Mouse (Mus musculus) G1E (cell line): ENCODE data around the gene Macrod2. TPM values are rescaled to one million over a fixed set of nuclear protein-coding genes. Genes with fewer than 3 reads are reported as not detected.

Source experiments
- ATAC-seq: 2 replicates; pipeline ENCODE4 v1.8.0; 2016; ENCODE audit warnings: mild to moderate bottlenecking; ENCODE audit not compliant: insufficient number of reproducible peaks, poor library complexity, low FRiP score, severe bottlenecking; ENCODE audit errors: extremely low read depth
- DNase-seq: peaks from one replicate; pipeline ENCODE4 v3.0.0; 2012; ENCODE audit warnings: low spot score
- H3K27me3 ChIP-seq: 2 replicates; pipeline ENCODE4 v1.6.1; 2012; ENCODE audit warnings: mild to moderate bottlenecking, low read length, inconsistent platforms; ENCODE audit not compliant: insufficient read depth
- H3K36me3 ChIP-seq: replicated peaks from 2 replicates; pipeline ENCODE3; 2012; ENCODE audit warnings: mild to moderate bottlenecking, inconsistent platforms
- H3K4me1 ChIP-seq: 2 replicates; pipeline ENCODE4 v1.6.1; 2012; ENCODE audit warnings: low read depth, low read length, inconsistent platforms, mixed read lengths; ENCODE audit not compliant: insufficient read depth
- H3K4me3 ChIP-seq: 2 replicates; pipeline ENCODE4 v1.5.1; 2012; ENCODE audit warnings: low read depth, mild to moderate bottlenecking, inconsistent platforms, low read length, moderate library complexity, mixed read lengths
- H3K9me3 ChIP-seq: replicated peaks from 2 replicates; pipeline ENCODE4 v1.6.1; 2012; ENCODE audit warnings: inconsistent platforms
- CTCF ChIP-seq: IDR thresholded peaks from 2 replicates; pipeline ENCODE4 v1.5.1; 2012; ENCODE audit warnings: low read depth, low read length, inconsistent platforms, mixed read lengths
- GATA1 ChIP-seq: IDR thresholded peaks from 2 replicates; pipeline ENCODE4 v1.6.1; 2012; ENCODE audit warnings: borderline replicate concordance, low read length, inconsistent platforms, mixed read lengths
- GATA2 ChIP-seq: IDR thresholded peaks from 2 replicates; pipeline ENCODE4 v1.6.1; 2012; ENCODE audit warnings: low read depth, low read length, inconsistent platforms, borderline replicate concordance
- POLR2AphosphoS5 ChIP-seq: IDR thresholded peaks from 2 replicates; pipeline ENCODE4 v1.6.1; 2012; ENCODE audit warnings: low read depth, low read length, inconsistent platforms; ENCODE audit not compliant: insufficient replicate concordance
- TAL1 ChIP-seq: conservative IDR thresholded peaks from 2 replicates; pipeline ENCODE4 v1.6.1; 2012; ENCODE audit warnings: low read depth, low read length, inconsistent platforms, mixed read lengths
- polyA plus RNA-seq: library from polyadenylated mRNA; stranded (reverse); fragments of >175 nt; gene quantifications from 2 replicates; pipeline ENCODE4 v1.2.3, GENCODE M21; 2012
- total RNA-seq, 2 experiments: library from RNA; stranded (forward) in 1 of 2; stranded (reverse) in 1 of 2; fragments of 200-1000 nt in 1 of 2; fragments of >200 nt in 1 of 2; fragmentation: Nextera tagmentation in 1 of 2; gene quantifications; 2 replicates each; pipeline ENCODE4 v1.2.3; 2014 to 2017

The Macrod2 gene
- total and polyA plus RNA-seq, 3 experiments: 0.38 TPM; not detected in 2

DNA sequence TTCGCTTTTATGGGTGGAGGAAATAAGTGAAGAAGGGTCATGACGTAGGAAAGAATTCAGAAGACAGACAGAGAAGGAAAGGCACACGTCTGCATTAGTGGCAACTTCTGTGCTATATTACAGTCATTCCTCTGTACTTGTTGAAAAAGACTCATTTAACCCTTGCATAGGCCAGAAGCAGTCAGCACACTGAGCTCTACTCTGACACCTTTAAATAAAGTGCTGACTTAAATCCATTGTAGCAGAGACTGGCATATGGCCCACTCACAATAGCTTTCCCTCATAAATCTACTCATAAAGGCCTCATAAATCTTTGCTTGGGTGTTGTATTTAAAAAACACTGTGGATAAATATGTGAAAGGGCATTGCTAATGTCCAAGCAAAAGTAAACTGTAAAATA, 1733.0 kb downstream of the Macrod2 start:
- ATAC-seq (no peak), DNase-seq (no peak)
- no peak for TF ChIP-seq POLR2AphosphoS5
- no peak for TF ChIP-seq CTCF
- TF ChIP-seq GATA1: no peak
- no peak for TF ChIP-seq GATA2
- no peak for TF ChIP-seq TAL1
- Histone ChIP-seq H3K4me1 (no peaks in the 10 kb centered on the region), H3K27me3 (no peaks in the 10 kb centered on the region), H3K4me3 (no peak overlapping the region), H3K36me3 (no peaks in the 10 kb centered on the region), H3K9me3 (0 out of 2 replicates have a peak, but pooled peaks cover 2% of the 10 kb centered on the region)

DNA sequence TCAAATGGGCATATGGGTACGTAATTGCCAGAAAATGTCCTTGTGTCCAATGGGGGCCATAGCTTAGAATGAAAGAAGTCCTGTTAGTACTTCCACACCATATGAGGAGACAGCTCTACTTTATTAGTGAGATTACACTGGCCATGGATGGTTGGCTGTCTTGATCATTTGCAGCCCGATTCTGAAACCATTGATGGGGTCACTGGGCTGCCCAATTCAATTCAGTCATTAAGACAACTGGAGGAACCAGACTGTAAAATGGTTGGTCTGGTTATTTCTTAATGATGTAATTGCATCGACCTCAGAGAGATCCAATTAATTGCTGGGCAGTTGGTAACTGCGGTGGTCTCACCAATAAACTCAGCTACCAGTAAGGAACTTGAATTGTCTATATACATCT, 1734.1 kb downstream of the Macrod2 start:
- Histone ChIP-seq H3K4me3 (no peak overlapping the region), H3K9me3 (0 out of 2 replicates have a peak, but pooled peaks cover 2% of the 10 kb centered on the region), H3K36me3 (no peaks in the 10 kb centered on the region), H3K27me3 (no peaks in the 10 kb centered on the region), H3K4me1 (no peaks in the 10 kb centered on the region)
- DNase-seq (no peak), ATAC-seq (no peak)
- TF ChIP-seq POLR2AphosphoS5: no peak
- no peak for TF ChIP-seq GATA2
- no peak for TF ChIP-seq GATA1
- no peak for TF ChIP-seq CTCF
- no peak for TF ChIP-seq TAL1

DNA sequence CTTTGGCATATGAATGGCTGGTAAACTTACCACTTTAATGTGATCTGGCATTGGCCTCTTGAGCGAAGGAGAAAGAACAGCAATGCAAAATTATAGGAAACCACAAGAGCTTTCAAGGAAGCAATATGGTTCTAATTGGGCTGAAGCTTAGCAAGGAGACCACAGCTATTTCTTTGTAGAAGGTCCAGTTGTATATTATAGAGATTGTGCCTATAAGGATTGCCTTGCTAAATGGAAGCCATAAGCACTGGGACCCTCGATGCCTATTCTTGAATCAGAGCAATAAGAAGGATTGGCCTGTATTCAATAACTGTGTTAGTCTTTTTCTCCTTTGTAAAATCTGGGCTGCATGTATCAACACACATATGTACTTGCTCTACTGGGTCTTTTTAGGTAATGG, 1754.2 kb downstream of the Macrod2 start:
- Histone ChIP-seq H3K36me3 (no peaks in the 10 kb centered on the region), H3K4me1 (no peaks in the 10 kb centered on the region), H3K4me3 (no peak overlapping the region), H3K9me3 (no peaks in the 10 kb centered on the region; the same call in 1 of the 2 replicates), H3K27me3 (no peaks in the 10 kb centered on the region)
- ATAC-seq (no peak), DNase-seq (no peak)
- TF ChIP-seq GATA1 (no peak), TAL1 (no peak), POLR2AphosphoS5 (no peak), CTCF (no peak), GATA2 (no peak)

DNA sequence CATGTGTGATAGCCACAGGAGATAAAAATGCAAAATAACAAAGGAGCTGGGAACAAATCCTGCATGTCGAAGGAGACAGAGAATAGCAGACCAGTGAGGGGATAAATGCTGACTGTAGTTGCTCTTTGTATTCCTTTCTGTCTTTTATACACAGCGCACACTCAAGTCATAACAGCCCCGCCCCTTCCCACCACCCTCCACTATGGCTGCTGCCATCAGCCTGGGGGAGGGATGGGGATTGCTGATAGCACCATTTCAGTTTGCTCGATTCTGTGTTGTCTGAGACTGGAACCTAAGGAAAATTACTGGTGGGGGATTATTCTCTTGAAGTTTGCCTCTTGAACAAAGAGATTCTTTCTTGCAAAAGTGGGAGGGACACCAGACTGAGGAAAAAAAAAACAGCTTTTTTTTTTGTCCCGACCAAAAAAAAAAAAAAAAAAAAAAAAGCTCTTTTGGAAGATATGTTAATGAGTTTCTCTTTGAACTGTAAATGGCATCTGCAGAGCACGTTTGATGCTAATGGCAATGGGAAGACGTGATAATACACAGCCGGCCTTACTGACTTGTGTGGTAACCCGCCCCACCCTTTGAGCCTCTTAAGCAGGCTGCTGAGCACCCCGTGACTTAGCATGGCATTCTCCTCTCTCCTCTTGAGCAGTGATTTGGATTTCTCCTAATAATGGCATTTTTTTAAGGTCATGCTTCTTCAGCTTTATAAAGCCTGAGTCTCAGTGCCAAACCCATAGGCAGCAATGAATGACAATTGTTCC, 1768.6 kb downstream of the Macrod2 start:
- no peak for DNase-seq
- TF ChIP-seq TAL1 (no peak), CTCF (no peak), POLR2AphosphoS5 (no peak), GATA2 (no peak), GATA1 (no peak)
- H3K4me1 ChIP-seq: no peaks in the 10 kb centered on the region
- no peaks in the 10 kb centered on the region for H3K36me3 ChIP-seq
- H3K27me3 ChIP-seq: no peaks in the 10 kb centered on the region
- no peak for ATAC-seq
- H3K9me3 ChIP-seq: peaks cover 6% of the 10 kb centered on the region; the same call in 1 of the 2 replicates
- H3K4me3 ChIP-seq: no peak overlapping the region

DNA sequence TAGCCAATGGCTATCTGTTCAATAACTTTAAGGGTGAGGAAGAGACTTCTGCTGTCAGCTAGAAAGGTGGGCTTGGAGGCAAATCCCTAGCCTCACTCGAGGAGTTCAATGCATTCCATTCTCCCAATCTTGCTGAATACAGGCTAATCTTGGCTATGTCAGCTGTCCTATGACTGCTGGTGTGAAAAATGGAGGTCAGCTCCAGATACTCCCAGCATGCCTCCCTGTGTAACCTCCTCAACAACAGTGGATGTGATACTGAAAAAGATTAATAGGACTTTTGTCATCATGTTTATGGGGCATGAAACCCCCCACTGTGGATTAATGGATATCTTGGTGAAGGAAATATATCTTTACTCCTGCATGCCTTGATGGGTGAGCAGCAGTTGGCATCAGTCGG, 1774.5 kb downstream of the Macrod2 start:
- H3K36me3 ChIP-seq: no peaks in the 10 kb centered on the region
- no peak for ATAC-seq
- no peak overlapping the region for H3K4me3 ChIP-seq
- DNase-seq: no peak
- H3K4me1 ChIP-seq: no peaks in the 10 kb centered on the region
- peaks cover 13% of the 10 kb centered on the region for H3K9me3 ChIP-seq
- no peak for TF ChIP-seq TAL1
- TF ChIP-seq POLR2AphosphoS5: no peak
- H3K27me3 ChIP-seq: no peaks in the 10 kb centered on the region

DNA sequence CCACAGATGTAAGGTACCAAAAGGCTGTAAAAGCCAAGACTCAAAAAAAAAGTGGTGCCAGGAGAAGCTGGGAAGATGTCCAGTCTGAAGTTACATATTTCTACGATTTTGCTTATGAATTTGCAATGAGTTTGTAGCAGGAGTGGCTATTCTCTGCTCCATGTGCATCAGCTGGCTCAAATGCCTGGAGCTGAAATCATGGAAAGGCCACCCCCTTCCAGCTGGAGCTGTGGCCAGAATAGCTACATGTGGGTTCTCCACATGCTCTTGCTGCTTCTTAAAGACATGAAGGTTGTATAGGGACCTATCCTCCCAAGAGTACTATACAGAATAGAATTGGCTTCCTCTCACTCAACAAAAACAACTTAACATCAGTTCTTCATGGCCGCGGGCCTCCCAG, 1777.6 kb downstream of the Macrod2 start:
- Histone ChIP-seq H3K4me1 (no peaks in the 10 kb centered on the region), H3K9me3 (peaks cover 19% of the 10 kb centered on the region), H3K27me3 (no peaks in the 10 kb centered on the region), H3K36me3 (no peaks in the 10 kb centered on the region), H3K4me3 (no peak overlapping the region)
- DNase-seq (no peak), ATAC-seq (no peak)
- no peak for TF ChIP-seq GATA2

DNA sequence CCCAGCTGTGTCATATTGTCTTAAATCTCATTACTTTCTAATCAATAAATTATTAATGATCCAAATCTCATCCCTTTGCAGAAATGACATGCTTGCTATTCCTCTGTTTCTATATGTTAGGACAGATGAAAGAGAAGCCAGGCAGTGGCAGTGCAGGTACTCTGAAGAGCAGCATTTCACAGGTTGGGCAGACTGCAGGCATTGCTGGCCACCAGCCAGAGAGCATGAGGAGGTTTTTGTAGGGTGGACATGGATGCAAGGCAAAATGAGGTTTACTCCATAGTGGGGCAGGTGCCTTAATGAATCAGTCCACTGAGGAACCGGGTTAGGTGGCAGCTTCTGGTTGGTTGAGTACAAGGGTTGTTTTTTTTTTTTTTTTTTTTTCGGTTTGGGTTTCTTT, 1778.9 kb downstream of the Macrod2 start:
- no peaks in the 10 kb centered on the region for H3K27me3 ChIP-seq
- no peak for ATAC-seq
- no peaks in the 10 kb centered on the region for H3K36me3 ChIP-seq
- DNase-seq: no peak
- no peaks in the 10 kb centered on the region for H3K4me1 ChIP-seq
- TF ChIP-seq GATA1: no peak
- TF ChIP-seq GATA2: no peak
- TF ChIP-seq CTCF: no peak
- no peak for TF ChIP-seq POLR2AphosphoS5
- no peak for TF ChIP-seq TAL1
- peaks cover 19% of the 10 kb centered on the region for H3K9me3 ChIP-seq
- no peak overlapping the region for H3K4me3 ChIP-seq
